Mouse (Mus musculus) cortical plate, adult 2 months (tissue): ENCODE results near the gene Gpr182. TPM values are rescaled to one million over a fixed set of nuclear protein-coding genes. Genes with fewer than 3 reads are reported as not detected.

Source experiments
- H3K27ac ChIP-seq: fragments of 200-500 bp; 2 replicates; pipeline ENCODE4 v1.5.1; 2012; ENCODE audit warnings: low read length, control low read depth, inconsistent platforms; ENCODE audit not compliant: insufficient read depth
- H3K4me1 ChIP-seq: fragments of 200-500 bp; 2 replicates; pipeline ENCODE4 v1.6.1; 2011; ENCODE audit warnings: low read length; ENCODE audit not compliant: control insufficient read depth, insufficient read depth
- H3K4me3 ChIP-seq: fragments of 200-500 bp; 2 replicates; pipeline ENCODE4 v1.5.1; 2011; ENCODE audit warnings: mild to moderate bottlenecking, low read length, control low read depth; ENCODE audit not compliant: insufficient read depth
- CTCF ChIP-seq: fragments of 200-500 bp; IDR thresholded peaks from 2 replicates; pipeline ENCODE4 v1.5.1; 2011; ENCODE audit warnings: mild to moderate bottlenecking, control low read depth, low read length; ENCODE audit not compliant: insufficient read depth; ENCODE audit errors: extremely low read depth
- POLR2A ChIP-seq: fragments of 200-500 bp; IDR thresholded peaks from 2 replicates; pipeline ENCODE4 v1.6.1; 2011; ENCODE audit warnings: mild to moderate bottlenecking, low read length, control low read depth; ENCODE audit not compliant: insufficient read depth; ENCODE audit errors: extremely low read depth
- polyA plus RNA-seq: library from polyadenylated mRNA; depleted of rRNA; stranded (reverse); fragments of >200 nt; gene quantifications from 2 replicates; pipeline ENCODE4 v1.2.3, GENCODE M21; 2012; rRNA removed

Gene Gpr182
- polyA plus RNA-seq, 1 experiment = 1.4 TPM

GRCm38 (mm10) chr10:127704293-127704692 lies 47.2 kb downstream of the Gpr182 start:
- Histone ChIP-seq H3K27ac (no peak overlapping the region), H3K4me1 (no peaks in the 10 kb centered on the region), H3K4me3 (no peak overlapping the region)
- TF ChIP-seq POLR2A = no peak
- no peak for TF ChIP-seq CTCF

DNA sequence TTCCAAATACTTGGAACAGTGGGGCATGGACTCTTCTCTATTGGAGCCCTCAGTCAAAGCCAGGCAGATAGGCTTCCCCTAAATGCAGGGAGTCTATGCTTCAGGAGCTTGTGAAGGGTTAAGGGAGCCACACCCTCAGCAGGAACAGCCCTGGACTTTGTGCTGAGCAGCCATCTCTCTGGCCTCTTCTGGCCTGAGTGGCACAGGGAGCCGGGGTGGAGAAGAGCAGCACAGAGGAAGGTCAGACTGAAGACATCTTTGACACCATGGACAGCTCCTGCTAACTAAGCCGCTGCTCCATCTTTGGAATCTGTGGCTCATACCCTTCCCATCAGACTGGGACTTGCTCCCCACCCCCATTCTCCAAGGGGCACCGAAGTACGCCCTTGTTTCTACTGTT lies 48.2 kb downstream of the Gpr182 start:
- TF ChIP-seq CTCF (no peak), POLR2A (no peak)
- no peak overlapping the region for H3K4me3 ChIP-seq
- no peak overlapping the region for H3K27ac ChIP-seq
- H3K4me1 ChIP-seq = no peaks in the 10 kb centered on the region

DNA sequence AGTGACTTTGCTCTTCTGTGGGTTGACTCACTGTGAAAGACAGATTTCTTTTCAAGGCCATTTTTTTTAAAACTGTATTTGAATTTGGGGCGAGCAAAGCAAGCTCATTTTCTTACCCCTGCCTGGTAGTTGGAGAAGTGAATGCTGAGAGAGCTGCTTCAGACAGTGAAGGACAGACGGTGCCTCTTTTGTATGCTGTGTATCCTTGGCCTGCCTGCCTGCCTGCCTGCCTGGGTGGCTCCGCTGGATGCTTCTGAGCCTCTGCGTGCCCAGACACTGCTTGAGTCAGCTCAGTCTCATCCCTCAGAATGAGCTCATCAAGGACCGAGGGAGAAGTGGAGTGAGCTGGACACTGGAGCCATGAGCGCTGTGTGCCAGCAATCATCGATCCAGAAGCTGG lies 52.6 kb downstream of the Gpr182 start:
- no peak overlapping the region for H3K27ac ChIP-seq
- no peak for TF ChIP-seq POLR2A
- no peak for TF ChIP-seq CTCF

More for the DNA sequence above, 52.6 kb downstream of the Gpr182 start:
- Histone ChIP-seq H3K4me1 (no peaks in the 10 kb centered on the region), H3K4me3 (no peak overlapping the region)

Other genes with a start within 250 kb of the Gpr182 start
- 10.0 and 10.6 TPM in 2 replicates for gene Ndufa4l2, start 236.8 kb downstream of the Gpr182 start, polyA plus RNA-seq
- 38.6 and 39.7 TPM in 2 replicates for gene Shmt2, start 229.3 kb downstream of the Gpr182 start, polyA plus RNA-seq
- gene Nxph4, start 217.2 kb downstream of the Gpr182 start, polyA plus RNA-seq = 3.0 and 3.8 TPM in 2 replicates
- 294 and 309 TPM in 2 replicates for gene Lrp1, start 130.6 kb downstream of the Gpr182 start, polyA plus RNA-seq
- gene Stat6, start 108.7 kb downstream of the Gpr182 start, polyA plus RNA-seq = 11.9 and 12.6 TPM in 2 replicates
- gene Nemp1, start 84.8 kb downstream of the Gpr182 start, polyA plus RNA-seq = 3.8 TPM in 2 replicates
- gene Nab2, start 83.2 kb downstream of the Gpr182 start, polyA plus RNA-seq = 35.3 and 40.3 TPM in 2 replicates
- 1.3 and 1.7 TPM in 2 replicates for gene Myo1a, start 46.6 kb downstream of the Gpr182 start, polyA plus RNA-seq
- 25.9 and 31.9 TPM in 2 replicates for gene Tac2, start 27.3 kb downstream of the Gpr182 start, polyA plus RNA-seq
- gene Zbtb39, start 12.2 kb downstream of the Gpr182 start, polyA plus RNA-seq = 5.0 and 5.4 TPM in 2 replicates
- 0.15 and 0.25 TPM in 2 replicates for gene Rdh1, start 8.0 kb upstream of the Gpr182 start, polyA plus RNA-seq
- 1.2 TPM in 1 of 2 replicates, not detected in the other for gene Rdh16f1, start 8.1 kb upstream of the Gpr182 start, polyA plus RNA-seq
- gene Rdh9, start 24.7 kb upstream of the Gpr182 start, polyA plus RNA-seq = 0.13 and 1.4 TPM in 2 replicates
- gene Rdh16, start 49.4 kb upstream of the Gpr182 start, polyA plus RNA-seq = 0.21 and 0.38 TPM in 2 replicates
- gene Rdh19, start 98.2 kb upstream of the Gpr182 start, polyA plus RNA-seq = not detected in 2 replicates
- gene Rdh16f2, start 114.7 kb upstream of the Gpr182 start, polyA plus RNA-seq = not detected in 2 replicates
- gene Rdh7, start 137.1 kb upstream of the Gpr182 start, polyA plus RNA-seq = not detected in 2 replicates
- 0.09 and 0.15 TPM in 2 replicates for gene Sdr9c7, start 146.8 kb upstream of the Gpr182 start, polyA plus RNA-seq